8 mouse cellular contexts compared by ENCODE assay signal in genomic region chr16:17200953-17201707, GRCm38 (mm10). TPM values are rescaled to one million over a fixed set of nuclear protein-coding genes. Genes with fewer than 3 reads are reported as not detected.
A peak's percentile ranks its signal among the peaks of the same experiment; 100 is the strongest.
DNase-seq lines count a peak whose midpoint lies in the region; ATAC-seq lines count a peak whose summit lies in the region.

No protein-coding gene starts in this region.

- 0% methylated on average over 52 of the region's 72 CpGs for WGBS in hindbrain, embryonic 15.5 days

- H3K9ac ChIP-seq in hindbrain, embryonic 15.5 days = peak overlapping the region; percentile 97

- H3K4me1 ChIP-seq in hindbrain, embryonic 15.5 days (replicated peaks) = peaks cover 17% of the 10 kb centered on the region

- DNase-seq in WW6 (ENCODE audit: low read depth, low spot score) = peak; percentile 61
- DNase-seq in cerebellum, postnatal 36 days = peak; percentile 84 to 86
- peak; percentile 84 to 87 for DNase-seq in frontal cortex, postnatal 36 days (ENCODE audit: low spot score in 2 of 2)
- DNase-seq in left cerebral cortex, adult 11 months (ENCODE audit: low spot score) = peak; percentile 71
- peak; percentile 87 for DNase-seq in lung, postnatal 36 days
- DNase-seq in retina, postnatal 1 day = peak; percentile 92
- DNase-seq in thymus, postnatal 4 days = peak; percentile 89

- H3K9me3 ChIP-seq in hindbrain, embryonic 15.5 days = no peaks in the 10 kb centered on the region

- peak overlapping the region; percentile 76 for H3K4me2 ChIP-seq in hindbrain, embryonic 15.5 days

- H3K4me3 ChIP-seq in hindbrain, embryonic 15.5 days = peak overlapping the region; percentile 96

- H3K27me3 ChIP-seq in hindbrain, embryonic 15.5 days = no peaks in the 10 kb centered on the region

- peak overlapping the region; percentile 84 for H3K27ac ChIP-seq in hindbrain, embryonic 15.5 days (replicated peaks)

- no peaks in the 10 kb centered on the region for H3K36me3 ChIP-seq in hindbrain, embryonic 15.5 days

- peak; percentile 91 for ATAC-seq in hindbrain, embryonic 15.5 days (ENCODE audit: low FRiP score, low read depth)

RNA-seq across cellular contexts. Expression of gene Ube2l3, which starts 1.3 kb away (rescaled TPM):
- 281 and 286 TPM in 2 replicates for polyA plus RNA-seq in hindbrain, embryonic 15.5 days (2015; fragmentation: Nextera tagmentation; extraction: Ambion mirVana)

RNA-seq across cellular contexts. Expression of gene Rimbp3, which starts 7.3 kb away (rescaled TPM):
- polyA plus RNA-seq in hindbrain, embryonic 15.5 days (2015; fragmentation: Nextera tagmentation; extraction: Ambion mirVana) = 1.8 and 1.9 TPM in 2 replicates

RNA-seq across cellular contexts. Expression of gene Hic2, which starts 32.2 kb away (rescaled TPM):
- polyA plus RNA-seq in hindbrain, embryonic 15.5 days (2015; fragmentation: Nextera tagmentation; extraction: Ambion mirVana) = 7.3 and 7.5 TPM in 2 replicates

RNA-seq across cellular contexts. Expression of gene Ccdc116, which starts 54.1 kb away (rescaled TPM):
- 3.4 and 4.1 TPM in 2 replicates for polyA plus RNA-seq in hindbrain, embryonic 15.5 days (2015; fragmentation: Nextera tagmentation; extraction: Ambion mirVana)

RNA-seq across cellular contexts. Expression of gene Ydjc, which starts 56.7 kb away (rescaled TPM):
- polyA plus RNA-seq in hindbrain, embryonic 15.5 days (2015; fragmentation: Nextera tagmentation; extraction: Ambion mirVana) = 44.3 and 48.1 TPM in 2 replicates

Comparison
In these comparisons a context has a peak if more than half of its experiments do, and no peak if none do; other contexts are left out.
1. Peak in every context shown above with its lines: DNase-seq, ATAC-seq, H3K4me3 ChIP-seq and H3K27ac ChIP-seq.